ENCODE assay signal across 8 mouse cellular contexts in the genomic region with DNA sequence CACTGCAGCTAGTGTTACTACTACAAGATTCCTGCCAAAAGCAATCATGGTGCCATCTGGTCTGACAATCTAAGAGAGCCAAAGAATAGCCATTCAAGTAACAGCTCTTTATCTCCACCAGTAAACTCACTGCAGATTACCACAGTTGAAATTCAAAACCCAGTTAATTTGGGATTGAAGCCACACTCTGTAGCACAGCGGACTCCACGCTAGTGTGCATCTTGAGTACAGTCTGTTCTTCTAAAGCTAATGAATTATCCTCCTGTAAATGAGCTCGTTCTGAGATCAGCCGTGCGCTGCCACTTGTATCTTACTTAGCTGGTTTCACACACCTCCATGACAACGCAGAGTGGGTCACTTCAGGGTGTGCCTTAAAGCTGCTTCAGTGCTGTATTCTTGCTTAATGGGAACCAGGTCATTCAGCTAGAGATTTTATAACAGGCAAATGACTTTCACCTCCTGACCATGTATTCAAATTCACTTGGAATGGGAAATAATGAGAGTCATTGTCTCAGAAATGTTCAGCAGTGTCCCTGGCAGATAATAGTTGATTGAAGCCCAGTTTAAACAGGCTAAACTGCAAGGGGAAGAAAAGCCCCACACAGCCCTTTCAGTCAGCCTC.
DNase-seq lines count a peak whose midpoint lies in the region; ATAC-seq and TF ChIP-seq lines count a peak whose summit lies in the region.

No protein-coding gene starts in this region.

- H3K27me3 ChIP-seq in embryonic facial prominence, embryonic 13.5 days: no peaks in the 10 kb centered on the region
- no peaks in the 10 kb centered on the region for H3K27me3 ChIP-seq in neural tube, embryonic 13.5 days

- peak; percentile 43 for DNase-seq in cerebellum, adult 11-12 months
- peak; percentile 25 to 71 for DNase-seq in layer of hippocampus, adult 2 months (ENCODE audit: low spot score in 2 of 2)
- DNase-seq in MN1 (ENCODE audit: low spot score): no peak
- no peak for DNase-seq in urinary bladder, adult 2 months (ENCODE audit: low spot score)
- DNase-seq in ovary, adult 18-20 months (ENCODE audit: low spot score): no peak

- no peak overlapping the region for H3K9ac ChIP-seq in embryonic facial prominence, embryonic 13.5 days
- no peak overlapping the region for H3K9ac ChIP-seq in neural tube, embryonic 13.5 days

- H3K9me3 ChIP-seq in embryonic facial prominence, embryonic 13.5 days: no peaks in the 10 kb centered on the region
- H3K9me3 ChIP-seq in neural tube, embryonic 13.5 days: no peaks in the 10 kb centered on the region

- no peak for ATAC-seq in embryonic facial prominence, embryonic 13.5 days (ENCODE audit: insufficient number of reproducible peaks, insufficient read depth, low FRiP score, low TSS enrichment, low read depth)
- peak; percentile 84 for ATAC-seq in neural tube, embryonic 13.5 days (ENCODE audit: low read depth)
- no peak for ATAC-seq in activated CD4-positive, CD25-positive, alpha-beta regulatory T cell, adult 4 months

- 52% methylated on average over 6 of the region's 6 CpGs for WGBS in embryonic facial prominence, embryonic 13.5 days
- WGBS in neural tube, embryonic 13.5 days: 20% methylated on average over 6 of the region's 6 CpGs

- peaks cover 6% of the 10 kb centered on the region; the same call in 1 of the 2 replicates for H3K4me1 ChIP-seq in embryonic facial prominence, embryonic 13.5 days
- H3K4me1 ChIP-seq in neural tube, embryonic 13.5 days (replicated peaks): peaks cover 11% of the 10 kb centered on the region; the same call in 1 of the 2 replicates

- TF ChIP-seq CTCF in layer of hippocampus, adult 2 months (conservative IDR thresholded peaks at IDR 0.05): no peak

- no peak overlapping the region for H3K4me3 ChIP-seq in embryonic facial prominence, embryonic 13.5 days
- no peak overlapping the region; the same call in 1 of the 2 replicates for H3K4me3 ChIP-seq in layer of hippocampus, adult 2 months
- H3K4me3 ChIP-seq in neural tube, embryonic 13.5 days: no peak overlapping the region

- H3K4me2 ChIP-seq in embryonic facial prominence, embryonic 13.5 days: no peak overlapping the region
- H3K4me2 ChIP-seq in neural tube, embryonic 13.5 days: no peak overlapping the region

- H3K36me3 ChIP-seq in embryonic facial prominence, embryonic 13.5 days: no peaks in the 10 kb centered on the region; the same call in 1 of the 2 replicates
- no peaks in the 10 kb centered on the region for H3K36me3 ChIP-seq in neural tube, embryonic 13.5 days

- peak overlapping the region; percentile 39; the same call in 1 of the 2 replicates for H3K27ac ChIP-seq in embryonic facial prominence, embryonic 13.5 days
- H3K27ac ChIP-seq in layer of hippocampus, adult 2 months: peak overlapping the region; percentile 67
- H3K27ac ChIP-seq in neural tube, embryonic 13.5 days (replicated peaks): peak overlapping the region; percentile 61

Comparison
In these comparisons a context has a peak if more than half of its experiments do, and no peak if none do; other contexts are left out.
1. DNase-seq: peak in cerebellum, adult 11-12 months (single experiment) and layer of hippocampus, adult 2 months (2 of 2); none in MN1 (single experiment), urinary bladder, adult 2 months (single experiment) and ovary, adult 18-20 months (single experiment).
2. Peak in every context shown above with its lines, with median percentiles within 50 percentile points of each other: H3K27ac ChIP-seq.